Mouse (Mus musculus): ENCODE measurements around the gene Cuedc1.

DNA sequence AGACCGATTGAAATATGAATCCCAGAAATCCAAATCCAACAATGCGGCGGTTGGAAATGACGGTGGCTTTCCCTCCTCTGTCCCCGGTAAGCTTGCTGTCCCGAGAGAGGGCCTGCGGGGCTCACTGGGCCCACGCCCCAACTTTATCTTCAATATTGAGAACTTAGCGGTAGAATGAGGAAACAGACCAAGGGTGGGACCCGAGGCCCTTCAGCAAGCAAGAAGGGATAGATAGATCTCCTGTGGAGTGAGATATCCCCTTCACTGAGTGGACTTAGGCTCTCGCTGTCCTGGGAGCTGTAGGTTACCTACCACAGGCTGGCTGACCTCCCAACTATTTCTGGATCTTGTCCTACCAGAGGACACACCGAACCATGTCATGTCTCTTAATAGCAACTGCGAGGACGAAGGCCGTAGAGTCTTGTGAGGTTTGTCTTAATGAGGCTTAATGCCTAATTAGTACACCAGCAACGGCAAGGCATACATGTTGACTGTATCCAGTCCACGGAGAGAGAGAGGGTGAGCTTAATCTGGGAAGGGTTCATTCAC, 86.8 kb downstream of the Cuedc1 start:
- TF ChIP-seq CTCF (IDR thresholded peaks at IDR 0.05; ENCODE audit: insufficient read depth, low read depth, low read length) (no peak), POLR2A (IDR thresholded peaks at IDR 0.05; ENCODE audit: insufficient read depth, low read depth, low read length) (no peak)
